Mouse (Mus musculus) liver, embryonic 13.5 days (tissue): ENCODE results near the gene Prcd. TPM values are rescaled to one million over a fixed set of nuclear protein-coding genes. Genes with fewer than 3 reads are reported as not detected.

Source experiments
- ATAC-seq: fragments of 200-750 bp; cut with Nextera tagmentation; 2 replicates; pipeline ENCODE4 v1.8.0; 2017; ENCODE audit warnings: low read depth, mild to moderate bottlenecking, moderate number of reproducible peaks, moderate library complexity
- DNase-seq: peaks from one replicate; pipeline ENCODE4 v3.0.0; 2022
- H3K27ac ChIP-seq: fragments of 300-500 bp; sonication (generic); 2 replicates; pipeline ENCODE4 v1.5.1; 2015; ENCODE audit warnings: moderate library complexity, mild to moderate bottlenecking, inconsistent platforms
- H3K27me3 ChIP-seq: fragments of 300-500 bp; sonication (generic); 2 replicates; pipeline ENCODE4 v1.6.1; 2015; ENCODE audit warnings: mild to moderate bottlenecking, inconsistent platforms
- H3K36me3 ChIP-seq: fragments of 300-500 bp; sonication (generic); 2 replicates; pipeline ENCODE4 v1.6.1; 2015; ENCODE audit warnings: mild to moderate bottlenecking, inconsistent platforms
- H3K4me1 ChIP-seq: fragments of 300-500 bp; sonication (generic); replicated peaks from 2 replicates; pipeline ENCODE4 v1.6.1; 2015; ENCODE audit warnings: inconsistent platforms
- H3K4me2 ChIP-seq: fragments of 300-500 bp; sonication (generic); 2 replicates; pipeline ENCODE4 v1.6.1; 2015; ENCODE audit warnings: inconsistent platforms, mild to moderate bottlenecking, moderate library complexity
- H3K4me3 ChIP-seq: fragments of 300-500 bp; sonication (generic); replicated peaks from 2 replicates; pipeline ENCODE4 v1.5.1; 2015; ENCODE audit warnings: mild to moderate bottlenecking, inconsistent platforms
- H3K9ac ChIP-seq: fragments of 300-500 bp; sonication (generic); 2 replicates; pipeline ENCODE4 v1.6.1; 2015; ENCODE audit warnings: mild to moderate bottlenecking, inconsistent platforms
- H3K9me3 ChIP-seq: fragments of 300-500 bp; sonication (generic); replicated peaks from 2 replicates; pipeline ENCODE4 v1.6.1; 2016; ENCODE audit warnings: inconsistent platforms
- WGBS: fragments of 180-500 bp; shearing (Covaris S2); methylation state at CpG from one replicate; pipeline ENCODE4 v1.1.7; 2015; ENCODE audit not compliant: insufficient replicate concordance; 5-methylcytosine and 5-hydroxymethylcytosine counted together
- polyA plus RNA-seq: library from polyadenylated mRNA; unstranded; fragments of >200 nt; fragmentation: Nextera tagmentation; extraction: Ambion mirVana; gene quantifications from 2 replicates; pipeline ENCODE4 v1.2.1, GENCODE M21; 2015

Gene Prcd
- polyA plus RNA-seq, 1 experiment from 2014 or later = 0.33 TPM

GRCm38 (mm10) chr11:116704336-116705035 is 51.2 kb downstream of the Prcd start:
- ATAC-seq (no peak), DNase-seq (no peak)
- Histone ChIP-seq H3K4me3 (no peak overlapping the region), H3K4me1 (no peaks in the 10 kb centered on the region), H3K9ac (no peak overlapping the region), H3K27me3 (no peaks in the 10 kb centered on the region), H3K27ac (no peak overlapping the region), H3K36me3 (no peaks in the 10 kb centered on the region), H3K4me2 (no peak overlapping the region), H3K9me3 (no peaks in the 10 kb centered on the region)
- 65% methylated on average over 8 of the region's 8 CpGs for WGBS

GRCm38 (mm10) chr11:116705204-116705608 is 51.9 kb downstream of the Prcd start:
- H3K4me2 ChIP-seq = no peak overlapping the region
- no peaks in the 10 kb centered on the region for H3K27me3 ChIP-seq
- WGBS = 79% methylated on average over 10 of the region's 10 CpGs
- DNase-seq (no peak), ATAC-seq (no peak)
- no peaks in the 10 kb centered on the region for H3K36me3 ChIP-seq
- no peak overlapping the region for H3K4me3 ChIP-seq
- H3K4me1 ChIP-seq = no peaks in the 10 kb centered on the region
- no peak overlapping the region for H3K9ac ChIP-seq
- H3K9me3 ChIP-seq = no peaks in the 10 kb centered on the region
- no peak overlapping the region for H3K27ac ChIP-seq

DNA sequence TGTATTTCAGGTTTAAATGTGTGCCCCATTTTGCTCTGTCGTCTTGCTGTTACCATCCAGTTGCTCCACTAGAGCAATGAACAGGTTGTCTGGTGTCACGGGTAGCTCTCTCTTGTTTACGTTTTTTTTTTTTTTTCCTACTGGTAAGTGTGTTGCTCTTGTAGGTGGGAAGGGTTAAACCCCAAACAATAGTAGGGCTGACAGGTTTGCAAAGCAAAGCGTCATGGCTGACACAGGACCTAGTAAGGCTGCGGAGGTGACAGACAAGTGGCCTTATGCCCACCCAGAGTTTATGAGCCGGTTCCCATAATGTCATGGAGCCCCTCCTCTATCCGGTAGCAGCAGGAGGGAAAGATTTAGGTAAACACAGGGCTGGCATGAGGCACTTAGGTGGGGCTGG is 53.0 kb downstream of the Prcd start:
- no peaks in the 10 kb centered on the region for H3K36me3 ChIP-seq
- H3K27ac ChIP-seq = no peak overlapping the region
- 61% methylated on average over 7 of the region's 7 CpGs for WGBS
- no peaks in the 10 kb centered on the region for H3K9me3 ChIP-seq
- no peak overlapping the region for H3K4me2 ChIP-seq
- DNase-seq (no peak), ATAC-seq (no peak)
- H3K4me1 ChIP-seq = no peaks in the 10 kb centered on the region
- H3K27me3 ChIP-seq = no peaks in the 10 kb centered on the region
- no peak overlapping the region for H3K9ac ChIP-seq
- H3K4me3 ChIP-seq = no peak overlapping the region

- Histone ChIP-seq H3K27ac (no peak overlapping the region), H3K9me3 (no peaks in the 10 kb centered on the region), H3K9ac (no peak overlapping the region), H3K4me3 (no peak overlapping the region), H3K27me3 (no peaks in the 10 kb centered on the region), H3K4me2 (no peak overlapping the region), H3K36me3 (no peaks in the 10 kb centered on the region), H3K4me1 (no peaks in the 10 kb centered on the region)
- DNase-seq = no peak
- ATAC-seq = no peak
- 79% methylated on average over 10 of the region's 10 CpGs for WGBS
These were observed 56.8 kb downstream of the Prcd start for GRCm38 (mm10) chr11:116710171-116710570.

GRCm38 (mm10) chr11:116710793-116711192 is 57.5 kb downstream of the Prcd start:
- Histone ChIP-seq H3K4me1 (no peaks in the 10 kb centered on the region), H3K4me3 (no peak overlapping the region), H3K9ac (no peak overlapping the region), H3K4me2 (no peak overlapping the region), H3K36me3 (no peaks in the 10 kb centered on the region), H3K27me3 (no peaks in the 10 kb centered on the region), H3K27ac (no peak overlapping the region), H3K9me3 (no peaks in the 10 kb centered on the region)
- 73% methylated on average over 10 of the region's 10 CpGs for WGBS
- no peak for DNase-seq
- ATAC-seq = no peak

GRCm38 (mm10) chr11:116714052-116714451 is 60.7 kb downstream of the Prcd start:
- H3K9ac ChIP-seq = no peak overlapping the region
- no peaks in the 10 kb centered on the region for H3K36me3 ChIP-seq
- no peak overlapping the region for H3K4me3 ChIP-seq
- H3K9me3 ChIP-seq = no peaks in the 10 kb centered on the region
- no peak for DNase-seq
- no peaks in the 10 kb centered on the region for H3K4me1 ChIP-seq
- H3K27ac ChIP-seq = no peak overlapping the region
- no peak overlapping the region for H3K4me2 ChIP-seq
- no peak for ATAC-seq
- H3K27me3 ChIP-seq = no peaks in the 10 kb centered on the region
- 81% methylated on average over 12 of the region's 12 CpGs for WGBS

Other genes with a start within 250 kb of the Prcd start
- gene Rnf157, start 240.5 kb upstream of the Prcd start, polyA plus RNA-seq = 1.1 and 1.4 TPM in 2 replicates
- gene Ubald2, start 219.4 kb upstream of the Prcd start, polyA plus RNA-seq = 28.2 and 33.0 TPM in 2 replicates
- not detected in 2 replicates for gene Qrich2, start 187.3 kb upstream of the Prcd start, polyA plus RNA-seq
- 59.3 and 62.7 TPM in 2 replicates for gene Prpsap1, start 159.3 kb upstream of the Prcd start, polyA plus RNA-seq
- 28.5 and 32.7 TPM in 2 replicates for gene Sphk1, start 122.6 kb upstream of the Prcd start, polyA plus RNA-seq
- 17.5 and 22.1 TPM in 2 replicates for gene Ube2o, start 72.1 kb upstream of the Prcd start, polyA plus RNA-seq
- not detected in 2 replicates for gene Aanat, start 67.1 kb upstream of the Prcd start, polyA plus RNA-seq
- gene Rhbdf2, start 26.5 kb upstream of the Prcd start, polyA plus RNA-seq = 5.8 and 6.6 TPM in 2 replicates
- gene Cygb, start 779 bp downstream of the Prcd start, polyA plus RNA-seq = 0.60 and 0.70 TPM in 2 replicates
- gene St6galnac1, start 122.0 kb downstream of the Prcd start, polyA plus RNA-seq = not detected in 2 replicates
- 2.0 and 2.5 TPM in 2 replicates for gene Mxra7, start 174.5 kb downstream of the Prcd start, polyA plus RNA-seq
- 44.2 and 47.0 TPM in 2 replicates for gene Mettl23, start 189.7 kb downstream of the Prcd start, polyA plus RNA-seq
- gene Jmjd6, start 189.9 kb downstream of the Prcd start, polyA plus RNA-seq = 38.1 and 40.1 TPM in 2 replicates
- 10.4 and 11.8 TPM in 2 replicates for gene Mfsd11, start 198.9 kb downstream of the Prcd start, polyA plus RNA-seq
- 543 and 573 TPM in 2 replicates for gene Srsf2, start 199.6 kb downstream of the Prcd start, polyA plus RNA-seq